Mouse (Mus musculus): ENCODE results near the gene Gm20547.

DNA sequence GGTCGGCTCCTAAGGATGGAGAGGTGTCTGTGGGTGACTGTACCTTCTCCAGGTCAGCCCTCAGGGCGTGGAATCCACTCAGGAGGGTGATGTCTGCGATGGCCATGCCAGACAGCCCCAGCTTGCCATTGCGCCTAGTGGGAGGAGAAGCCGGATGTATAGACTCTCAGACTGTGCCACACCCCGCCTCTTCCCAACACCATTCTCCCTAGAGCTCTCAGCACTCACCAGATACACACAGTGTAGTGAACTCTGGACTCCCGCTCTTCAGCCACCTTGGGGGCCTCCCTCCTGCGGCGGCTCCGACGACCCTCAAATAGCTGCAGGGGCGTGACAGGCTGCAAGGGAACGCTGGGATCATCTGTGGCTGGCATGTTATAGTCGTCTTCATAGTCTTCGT lies 70.6 kb downstream of the Gm20547 start:
- TF ChIP-seq CTCF (IDR thresholded peaks at IDR 0.05; ENCODE audit: low read depth, low read length) (no peak), POLR2A (IDR thresholded peaks at IDR 0.05; ENCODE audit: extremely low read depth, insufficient read depth, low read length) (no peak)
